Mouse (Mus musculus): Measurements from ENCODE around the gene Trnp1. TPM values are rescaled to one million over a fixed set of nuclear protein-coding genes. Genes with fewer than 3 reads are reported as not detected.
A peak's percentile ranks its signal among the peaks of the same experiment; 100 is the strongest.

Gene Trnp1
- polyA plus RNA-seq, 1 experiment: 10.4 TPM

GRCm38 (mm10) chr4:133496738-133497445, 1.5 kb downstream of the Trnp1 start:
- Histone ChIP-seq H3K36me3 (ENCODE audit: control insufficient read depth, insufficient read depth, low read length, poor library complexity, severe bottlenecking) (no peaks in the 10 kb centered on the region), H3K9ac (ENCODE audit: low read depth, poor library complexity, severe bottlenecking) (peak overlapping the region; percentile 95), H3K9me3 (replicated peaks; ENCODE audit: control insufficient read depth, insufficient read depth, low read length, poor library complexity, severe bottlenecking) (no peaks in the 10 kb centered on the region), H3K4me3 (ENCODE audit: low read depth, low read length) (peak overlapping the region; percentile 53), H3K4me1 (ENCODE audit: control insufficient read depth, insufficient read depth, low read length) (peaks cover 2% of the 10 kb centered on the region), H3K27me3 (ENCODE audit: control insufficient read depth, insufficient read depth, low read length, poor library complexity, severe bottlenecking) (0 out of 2 replicates have a peak, but pooled peaks cover 2% of the 10 kb centered on the region), H3K27ac (ENCODE audit: insufficient read depth, low read length) (no peak overlapping the region)
- TF ChIP-seq CTCF (IDR thresholded peaks at IDR 0.05; ENCODE audit: low read depth, low read length): no peak
- no peak for TF ChIP-seq POLR2A (IDR thresholded peaks at IDR 0.05; ENCODE audit: insufficient read depth, low read length)
- no peak for TF ChIP-seq EP300 (IDR thresholded peaks at IDR 0.05; ENCODE audit: insufficient read depth, low read depth, low read length)

DNA sequence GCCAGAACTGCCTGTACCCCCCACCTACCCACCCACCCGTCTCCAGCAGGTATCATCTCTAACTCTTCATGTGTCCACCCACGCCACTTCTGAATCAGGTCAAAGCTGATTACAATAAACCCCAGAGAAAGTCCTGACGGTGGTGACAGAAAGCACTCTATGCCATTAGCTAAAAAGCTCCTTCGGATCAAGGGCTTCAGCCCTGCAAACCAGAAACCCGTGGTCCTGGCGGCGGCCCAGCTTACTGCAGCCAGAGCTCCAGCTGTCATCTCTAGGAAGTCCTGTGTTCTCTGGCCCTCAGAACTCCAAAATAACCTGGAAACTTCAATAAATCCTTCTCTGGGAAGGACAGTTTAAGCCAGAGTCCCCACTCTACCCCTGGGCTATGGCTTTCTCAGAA, 2.6 kb downstream of the Trnp1 start:
- Histone ChIP-seq H3K9ac (ENCODE audit: low read depth, poor library complexity, severe bottlenecking) (no peak overlapping the region), H3K27ac (ENCODE audit: insufficient read depth, low read length) (no peak overlapping the region), H3K36me3 (ENCODE audit: control insufficient read depth, insufficient read depth, low read length, poor library complexity, severe bottlenecking) (no peaks in the 10 kb centered on the region), H3K4me3 (ENCODE audit: low read depth, low read length) (no peak overlapping the region), H3K4me1 (ENCODE audit: control insufficient read depth, insufficient read depth, low read length) (peaks cover 8% of the 10 kb centered on the region), H3K27me3 (ENCODE audit: control insufficient read depth, insufficient read depth, low read length, poor library complexity, severe bottlenecking) (0 out of 2 replicates have a peak, but pooled peaks cover 2% of the 10 kb centered on the region), H3K9me3 (replicated peaks; ENCODE audit: control insufficient read depth, insufficient read depth, low read length, poor library complexity, severe bottlenecking) (no peaks in the 10 kb centered on the region)
- no peak for TF ChIP-seq POLR2A (IDR thresholded peaks at IDR 0.05; ENCODE audit: insufficient read depth, low read length)
- no peak for TF ChIP-seq CTCF (IDR thresholded peaks at IDR 0.05; ENCODE audit: low read depth, low read length)
- no peak for TF ChIP-seq EP300 (IDR thresholded peaks at IDR 0.05; ENCODE audit: insufficient read depth, low read depth, low read length)

DNA sequence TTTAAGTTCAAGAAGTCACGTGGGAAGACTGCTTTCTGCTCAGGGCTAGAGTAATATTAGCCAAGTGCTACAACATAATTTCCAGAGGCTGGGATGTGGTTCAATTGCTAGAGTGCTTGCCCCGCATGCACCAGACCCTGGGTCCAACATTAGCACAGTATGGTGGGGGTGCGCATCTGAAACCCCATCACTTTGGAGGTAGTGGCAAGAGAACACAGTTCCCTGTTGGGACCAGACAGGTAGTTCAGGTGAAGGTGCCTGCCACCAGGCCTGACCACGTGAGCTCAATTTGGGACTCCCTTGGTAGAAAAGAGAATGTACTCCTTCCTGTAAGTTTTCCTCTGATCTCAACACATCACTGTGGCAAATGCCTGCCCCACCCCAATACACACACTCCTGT, 3.5 kb downstream of the Trnp1 start:
- 0 out of 2 replicates have a peak, but pooled peaks cover 2% of the 10 kb centered on the region for H3K27me3 ChIP-seq (ENCODE audit: control insufficient read depth, insufficient read depth, low read length, poor library complexity, severe bottlenecking)
- H3K4me1 ChIP-seq (ENCODE audit: control insufficient read depth, insufficient read depth, low read length): peaks cover 8% of the 10 kb centered on the region
- TF ChIP-seq CTCF (IDR thresholded peaks at IDR 0.05; ENCODE audit: low read depth, low read length) (no peak), POLR2A (IDR thresholded peaks at IDR 0.05; ENCODE audit: insufficient read depth, low read length) (no peak), EP300 (IDR thresholded peaks at IDR 0.05; ENCODE audit: insufficient read depth, low read depth, low read length) (no peak)
- no peak overlapping the region for H3K9ac ChIP-seq (ENCODE audit: low read depth, poor library complexity, severe bottlenecking)
- no peaks in the 10 kb centered on the region for H3K9me3 ChIP-seq (replicated peaks; ENCODE audit: control insufficient read depth, insufficient read depth, low read length, poor library complexity, severe bottlenecking)
- no peak overlapping the region for H3K4me3 ChIP-seq (ENCODE audit: low read depth, low read length)
- H3K36me3 ChIP-seq (ENCODE audit: control insufficient read depth, insufficient read depth, low read length, poor library complexity, severe bottlenecking): no peaks in the 10 kb centered on the region
- H3K27ac ChIP-seq (ENCODE audit: insufficient read depth, low read length): no peak overlapping the region

DNA sequence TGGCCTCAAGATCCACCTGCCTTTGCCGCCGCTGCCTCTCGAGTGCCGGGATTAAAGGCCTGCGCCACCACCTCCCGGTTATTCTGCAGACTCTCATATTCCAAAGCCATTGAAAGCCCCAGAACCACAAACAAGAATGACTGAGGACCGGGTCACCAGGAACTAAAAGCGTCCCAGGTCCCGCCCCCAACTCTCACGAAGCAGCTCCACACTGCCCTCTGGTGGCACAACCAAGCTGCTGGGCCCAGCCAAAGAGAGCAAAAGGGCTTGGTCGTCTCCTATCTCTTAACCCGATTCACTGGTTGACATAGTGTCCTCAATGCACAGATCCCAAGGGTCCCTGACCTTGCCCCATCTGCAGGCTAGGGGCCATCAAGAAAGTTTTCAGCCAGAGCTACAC, 3.9 kb downstream of the Trnp1 start:
- Histone ChIP-seq H3K4me1 (ENCODE audit: control insufficient read depth, insufficient read depth, low read length) (peaks cover 11% of the 10 kb centered on the region), H3K36me3 (ENCODE audit: control insufficient read depth, insufficient read depth, low read length, poor library complexity, severe bottlenecking) (no peaks in the 10 kb centered on the region), H3K9ac (ENCODE audit: low read depth, poor library complexity, severe bottlenecking) (no peak overlapping the region), H3K9me3 (replicated peaks; ENCODE audit: control insufficient read depth, insufficient read depth, low read length, poor library complexity, severe bottlenecking) (no peaks in the 10 kb centered on the region), H3K27me3 (ENCODE audit: control insufficient read depth, insufficient read depth, low read length, poor library complexity, severe bottlenecking) (0 out of 2 replicates have a peak, but pooled peaks cover 2% of the 10 kb centered on the region), H3K4me3 (ENCODE audit: low read depth, low read length) (peak overlapping the region; percentile 22), H3K27ac (ENCODE audit: insufficient read depth, low read length) (no peak overlapping the region)
- TF ChIP-seq EP300 (IDR thresholded peaks at IDR 0.05; ENCODE audit: insufficient read depth, low read depth, low read length) (peak; percentile 38; the same call in 1 of the 2 replicates), POLR2A (IDR thresholded peaks at IDR 0.05; ENCODE audit: insufficient read depth, low read length) (no peak), CTCF (IDR thresholded peaks at IDR 0.05; ENCODE audit: low read depth, low read length) (peak; percentile 92)

- H3K4me3 ChIP-seq (ENCODE audit: low read depth, low read length): peak overlapping the region; percentile 22
- TF ChIP-seq EP300 (IDR thresholded peaks at IDR 0.05; ENCODE audit: insufficient read depth, low read depth, low read length): no peak
- TF ChIP-seq POLR2A (IDR thresholded peaks at IDR 0.05; ENCODE audit: insufficient read depth, low read length): no peak
- TF ChIP-seq CTCF (IDR thresholded peaks at IDR 0.05; ENCODE audit: low read depth, low read length): no peak
- H3K9ac ChIP-seq (ENCODE audit: low read depth, poor library complexity, severe bottlenecking): no peak overlapping the region
- H3K27ac ChIP-seq (ENCODE audit: insufficient read depth, low read length): no peak overlapping the region
- H3K27me3 ChIP-seq (ENCODE audit: control insufficient read depth, insufficient read depth, low read length, poor library complexity, severe bottlenecking): 0 out of 2 replicates have a peak, but pooled peaks cover 2% of the 10 kb centered on the region
- peaks cover 16% of the 10 kb centered on the region for H3K4me1 ChIP-seq (ENCODE audit: control insufficient read depth, insufficient read depth, low read length)
- no peaks in the 10 kb centered on the region for H3K36me3 ChIP-seq (ENCODE audit: control insufficient read depth, insufficient read depth, low read length, poor library complexity, severe bottlenecking)
- no peaks in the 10 kb centered on the region for H3K9me3 ChIP-seq (replicated peaks; ENCODE audit: control insufficient read depth, insufficient read depth, low read length, poor library complexity, severe bottlenecking)
These were observed 4.5 kb downstream of the Trnp1 start for GRCm38 (mm10) chr4:133493895-133494294.

- H3K36me3 ChIP-seq (ENCODE audit: control insufficient read depth, insufficient read depth, low read length, poor library complexity, severe bottlenecking): no peaks in the 10 kb centered on the region
- no peak for TF ChIP-seq EP300 (IDR thresholded peaks at IDR 0.05; ENCODE audit: insufficient read depth, low read depth, low read length)
- TF ChIP-seq CTCF (IDR thresholded peaks at IDR 0.05; ENCODE audit: low read depth, low read length): no peak
- TF ChIP-seq POLR2A (IDR thresholded peaks at IDR 0.05; ENCODE audit: insufficient read depth, low read length): no peak
- no peaks in the 10 kb centered on the region for H3K9me3 ChIP-seq (replicated peaks; ENCODE audit: control insufficient read depth, insufficient read depth, low read length, poor library complexity, severe bottlenecking)
- H3K9ac ChIP-seq (ENCODE audit: low read depth, poor library complexity, severe bottlenecking): no peak overlapping the region
- no peak overlapping the region for H3K27ac ChIP-seq (ENCODE audit: insufficient read depth, low read length)
- 0 out of 2 replicates have a peak, but pooled peaks cover under 1% of the 10 kb centered on the region for H3K27me3 ChIP-seq (ENCODE audit: control insufficient read depth, insufficient read depth, low read length, poor library complexity, severe bottlenecking)
- peaks cover 16% of the 10 kb centered on the region for H3K4me1 ChIP-seq (ENCODE audit: control insufficient read depth, insufficient read depth, low read length)
- H3K4me3 ChIP-seq (ENCODE audit: low read depth, low read length): no peak overlapping the region
These were observed 6.5 kb downstream of the Trnp1 start for GRCm38 (mm10) chr4:133491800-133492199.
